Mouse (Mus musculus): ENCODE data around the gene Cript. TPM values are rescaled to one million over a fixed set of nuclear protein-coding genes. Genes with fewer than 3 reads are reported as not detected.

Cript gene
- total and polyA plus RNA-seq, 3 experiments: 30.2 to 41.8 TPM; not detected in 1

DNA sequence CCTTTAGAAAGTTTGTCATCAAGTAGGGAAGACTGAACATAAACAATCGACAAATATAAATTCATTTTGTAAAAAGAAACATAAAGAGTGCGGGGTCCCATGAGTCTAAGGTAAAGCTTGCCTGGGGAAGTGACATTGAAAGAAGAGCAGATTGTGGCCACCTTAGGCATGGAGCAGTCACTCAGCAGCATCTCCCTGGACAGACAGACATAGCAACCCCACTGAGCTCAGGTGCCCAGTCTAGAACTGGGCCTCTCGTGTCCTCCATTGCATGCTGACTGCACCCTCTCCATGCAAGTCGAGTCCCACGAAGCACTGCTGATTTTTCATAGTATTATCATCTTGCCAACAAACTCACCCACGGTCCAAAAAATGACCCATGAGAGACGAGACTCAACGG lies 19.4 kb downstream of the Cript start:
- Histone ChIP-seq H3K9me3 (replicated peaks; ENCODE audit: insufficient read depth, low read length) (no peaks in the 10 kb centered on the region), H3K9ac (ENCODE audit: control insufficient read depth, low read depth, low read length, poor library complexity, severe bottlenecking) (no peak overlapping the region), H3K4me1 (ENCODE audit: control insufficient read depth in 1 of 2, insufficient read depth in 2 of 2, low read length in 2 of 2) (no peaks in the 10 kb centered on the region), H3K36me3 (ENCODE audit: control insufficient read depth in 1 of 2, insufficient read depth in 2 of 2, low read length in 2 of 2) (no peaks in the 10 kb centered on the region; a peak in 1 of 4 replicates), H3K79me2 (ENCODE audit: control insufficient read depth, insufficient read depth, low read length, poor library complexity) (no peaks in the 10 kb centered on the region), H3K4me3 (ENCODE audit: control insufficient read depth in 1 of 2, insufficient read depth in 1 of 2, low read depth in 2 of 2, low read length in 2 of 2) (no peak overlapping the region), H3K27ac (ENCODE audit: control insufficient read depth, low read depth, low read length) (no peak overlapping the region), H3K27me3 (ENCODE audit: control insufficient read depth in 1 of 2, insufficient read depth in 2 of 2, low read length in 2 of 2) (peaks cover 2% of the 10 kb centered on the region in 2 experiments; a peak in 2 of 4 replicates)
- TF ChIP-seq MAFK (IDR thresholded peaks at IDR 0.05; ENCODE audit: borderline replicate concordance, low read depth, low read length) (no peak), CHD1 (IDR thresholded peaks at IDR 0.05; ENCODE audit: low read depth, low read length) (no peak), MAX (IDR thresholded peaks at IDR 0.05; ENCODE audit: low read length) (no peak), USF1 (IDR thresholded peaks at IDR 0.05; ENCODE audit: low read depth, low read length) (no peak), CTCF (IDR thresholded peaks at IDR 0.05 in 2 of 3, conservative IDR thresholded peaks at IDR 0.05 in 1 of 3; ENCODE audit: control insufficient read depth in 1 of 3, insufficient read depth in 1 of 3, low read depth in 2 of 3, low read length in 3 of 3, poor library complexity in 1 of 3, severe bottlenecking in 1 of 3) (no peak), TCF12 (IDR thresholded peaks at IDR 0.05; ENCODE audit: low read depth, low read length) (no peak), NELFE (IDR thresholded peaks at IDR 0.05; ENCODE audit: low read depth, low read length) (no peak), TAL1 (IDR thresholded peaks at IDR 0.05; ENCODE audit: low read length) (no peak), MAZ (IDR thresholded peaks at IDR 0.05; ENCODE audit: low read depth, low read length) (no peak), HCFC1 (IDR thresholded peaks at IDR 0.05; ENCODE audit: low read depth, low read length) (no peak)
- no peak for DNase-seq (ENCODE audit: low read depth, low spot score)

DNA sequence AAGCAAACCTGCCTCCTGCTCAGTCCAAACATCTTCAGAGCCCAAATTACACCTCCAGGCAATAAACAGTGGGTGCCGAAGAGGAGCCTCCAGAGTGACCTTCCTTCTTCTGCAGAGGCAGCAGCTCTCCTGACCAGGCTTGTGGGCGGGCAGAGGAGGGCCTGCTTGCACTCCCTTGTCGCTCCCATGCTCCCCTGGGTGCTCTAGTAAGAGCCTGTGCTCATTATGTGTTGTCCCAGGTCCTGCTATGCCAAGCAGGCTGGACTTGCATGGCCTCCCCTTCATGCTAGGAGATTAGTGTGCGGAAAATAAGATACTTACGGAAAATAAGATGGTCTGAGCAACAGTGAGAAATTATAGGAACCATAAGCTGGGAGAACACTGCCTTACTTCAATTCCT lies 24.3 kb downstream of the Cript start:
- Histone ChIP-seq H3K27ac (ENCODE audit: control insufficient read depth, low read depth, low read length) (no peak overlapping the region), H3K4me1 (ENCODE audit: control insufficient read depth in 1 of 2, insufficient read depth in 2 of 2, low read length in 2 of 2) (no peaks in the 10 kb centered on the region), H3K36me3 (ENCODE audit: control insufficient read depth in 1 of 2, insufficient read depth in 2 of 2, low read length in 2 of 2) (no peaks in the 10 kb centered on the region), H3K27me3 (ENCODE audit: control insufficient read depth in 1 of 2, insufficient read depth in 2 of 2, low read length in 2 of 2) (peaks cover 2 to 3% of the 10 kb centered on the region in 2 experiments; a peak in 3 of 4 replicates), H3K79me2 (ENCODE audit: control insufficient read depth, insufficient read depth, low read length, poor library complexity) (no peaks in the 10 kb centered on the region), H3K4me3 (ENCODE audit: control insufficient read depth in 1 of 2, insufficient read depth in 1 of 2, low read depth in 2 of 2, low read length in 2 of 2) (no peak overlapping the region), H3K9ac (ENCODE audit: control insufficient read depth, low read depth, low read length, poor library complexity, severe bottlenecking) (no peak overlapping the region), H3K9me3 (replicated peaks; ENCODE audit: insufficient read depth, low read length) (no peaks in the 10 kb centered on the region)
- DNase-seq (ENCODE audit: low read depth, low spot score): no peak
- no peak for TF ChIP-seq MAX (IDR thresholded peaks at IDR 0.05; ENCODE audit: low read length)
- no peak for TF ChIP-seq EP300 (IDR thresholded peaks at IDR 0.05; ENCODE audit: low read depth in 1 of 2, low read length in 2 of 2)
- TF ChIP-seq GATA1 (IDR thresholded peaks at IDR 0.05; ENCODE audit: low read depth, low read length): no peak
- no peak for TF ChIP-seq TAL1 (IDR thresholded peaks at IDR 0.05; ENCODE audit: low read length)
- TF ChIP-seq RAD21 (IDR thresholded peaks at IDR 0.05; ENCODE audit: low read depth, low read length): no peak
- no peak for TF ChIP-seq POLR2A (IDR thresholded peaks at IDR 0.05; ENCODE audit: control insufficient read depth in 1 of 2, insufficient read depth in 1 of 2, low read depth in 1 of 2, low read length in 2 of 2, poor library complexity in 1 of 2)

DNA sequence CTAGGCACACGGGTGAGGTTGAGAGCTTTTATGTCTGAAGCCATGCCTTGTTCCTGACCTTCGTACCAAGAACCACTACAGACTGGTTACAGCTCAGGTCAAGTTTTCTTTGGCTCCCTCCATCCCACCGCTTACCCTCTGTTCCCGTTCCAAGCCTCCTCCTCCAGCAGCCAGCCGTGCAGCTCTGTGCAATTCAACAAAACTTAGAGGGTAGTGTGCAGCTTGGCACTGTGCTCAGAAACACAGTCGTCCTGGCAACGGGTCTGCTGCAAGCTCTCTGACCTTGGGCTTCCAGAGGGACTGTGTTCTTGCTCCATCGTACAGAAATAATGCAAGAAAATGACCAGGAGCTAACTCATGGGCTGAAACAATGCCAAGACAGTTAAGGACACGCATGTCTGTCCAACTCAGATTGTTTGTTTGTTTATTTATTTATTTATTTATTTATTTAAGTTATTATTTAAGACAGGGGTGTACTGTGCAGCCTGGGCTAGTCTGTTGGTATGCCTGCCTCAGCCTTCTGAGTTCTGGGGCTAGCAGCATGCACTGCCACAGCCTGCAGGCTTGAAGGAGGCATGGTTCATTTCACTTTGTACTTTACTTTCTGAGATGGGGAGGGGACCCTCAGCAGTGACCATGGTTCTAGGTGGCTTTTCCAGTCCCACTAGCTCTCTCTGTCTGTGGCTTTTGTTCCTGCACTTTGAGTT lies 25.3 kb downstream of the Cript start:
- Histone ChIP-seq H3K27me3 (ENCODE audit: control insufficient read depth in 1 of 2, insufficient read depth in 2 of 2, low read length in 2 of 2) (peaks cover 2 to 3% of the 10 kb centered on the region in 2 experiments; a peak in 3 of 4 replicates), H3K4me1 (ENCODE audit: control insufficient read depth in 1 of 2, insufficient read depth in 2 of 2, low read length in 2 of 2) (no peaks in the 10 kb centered on the region), H3K27ac (ENCODE audit: control insufficient read depth, low read depth, low read length) (no peak overlapping the region), H3K79me2 (ENCODE audit: control insufficient read depth, insufficient read depth, low read length, poor library complexity) (no peaks in the 10 kb centered on the region), H3K9ac (ENCODE audit: control insufficient read depth, low read depth, low read length, poor library complexity, severe bottlenecking) (no peak overlapping the region), H3K36me3 (ENCODE audit: control insufficient read depth in 1 of 2, insufficient read depth in 2 of 2, low read length in 2 of 2) (no peaks in the 10 kb centered on the region), H3K9me3 (replicated peaks; ENCODE audit: insufficient read depth, low read length) (no peaks in the 10 kb centered on the region), H3K4me3 (ENCODE audit: control insufficient read depth in 1 of 2, insufficient read depth in 1 of 2, low read depth in 2 of 2, low read length in 2 of 2) (no peak overlapping the region)
- TF ChIP-seq MAX (IDR thresholded peaks at IDR 0.05; ENCODE audit: low read length): no peak
- no peak for TF ChIP-seq ZC3H11A (IDR thresholded peaks at IDR 0.05; ENCODE audit: low read depth, low read length)
- TF ChIP-seq EP300 (IDR thresholded peaks at IDR 0.05; ENCODE audit: low read depth in 1 of 2, low read length in 2 of 2): no peak
- no peak for TF ChIP-seq ZMIZ1 (IDR thresholded peaks at IDR 0.05; ENCODE audit: low read depth, low read length)
- TF ChIP-seq MAZ (IDR thresholded peaks at IDR 0.05; ENCODE audit: low read depth, low read length): no peak
- no peak for TF ChIP-seq GABPA (IDR thresholded peaks at IDR 0.05; ENCODE audit: low read depth, low read length)
- TF ChIP-seq POLR2A (IDR thresholded peaks at IDR 0.05; ENCODE audit: control insufficient read depth in 1 of 2, insufficient read depth in 1 of 2, low read depth in 1 of 2, low read length in 2 of 2, poor library complexity in 1 of 2): no peak
- TF ChIP-seq RAD21 (IDR thresholded peaks at IDR 0.05; ENCODE audit: low read depth, low read length): no peak
- no peak for TF ChIP-seq MAFK (IDR thresholded peaks at IDR 0.05; ENCODE audit: borderline replicate concordance, low read depth, low read length)
- TF ChIP-seq GATA1 (IDR thresholded peaks at IDR 0.05; ENCODE audit: low read depth, low read length): no peak
- TF ChIP-seq POLR2AphosphoS2 (IDR thresholded peaks at IDR 0.05; ENCODE audit: low read length): no peak
- no peak for TF ChIP-seq TCF12 (IDR thresholded peaks at IDR 0.05; ENCODE audit: low read depth, low read length)
- no peak for TF ChIP-seq ZKSCAN1 (IDR thresholded peaks at IDR 0.05; ENCODE audit: low read depth, low read length)
- no peak for TF ChIP-seq BHLHE40 (IDR thresholded peaks at IDR 0.05; ENCODE audit: borderline replicate concordance, low read depth, low read length)
- DNase-seq (ENCODE audit: low read depth, low spot score): no peak
